Mouse (Mus musculus) limb, embryonic 10.5 days (tissue): ENCODE measurements at regions not wholly inside any gene's neighbourhood (a gene's known extent, or its start where the extent isn't known, plus 50 kb on each side); places are given as distances from the start of the nearest gene placed in this dataset.

Experiments used
- DNase-seq: peaks from one replicate; pipeline ENCODE4 v3.0.0-alpha.2; 2017; ENCODE audit warnings: low spot score
- H3K27ac ChIP-seq: fragments of 300-500 bp; sonication (generic); 2 replicates; pipeline ENCODE4 v1.5.1; 2016; ENCODE audit warnings: mild to moderate bottlenecking
- H3K27me3 ChIP-seq: fragments of 300-500 bp; sonication (generic); 2 replicates; pipeline ENCODE4 v1.6.1; 2016; ENCODE audit warnings: low read depth, mild to moderate bottlenecking; ENCODE audit not compliant: poor library complexity, severe bottlenecking
- H3K36me3 ChIP-seq: fragments of 300-500 bp; sonication (generic); 2 replicates; pipeline ENCODE4 v1.6.1; 2016; ENCODE audit warnings: mild to moderate bottlenecking, moderate library complexity
- H3K4me1 ChIP-seq: fragments of 300-500 bp; sonication (generic); 2 replicates; pipeline ENCODE4 v1.6.1; 2016
- H3K4me3 ChIP-seq: fragments of 300-500 bp; sonication (generic); 2 replicates; pipeline ENCODE4 v1.5.1; 2016; ENCODE audit warnings: mild to moderate bottlenecking, moderate library complexity
- H3K9me3 ChIP-seq: fragments of 300-500 bp; sonication (generic); replicated peaks from 2 replicates; pipeline ENCODE4 v1.6.1; 2016; ENCODE audit warnings: mild to moderate bottlenecking
- WGBS: fragments of 180-500 bp; shearing (Covaris S2); methylation state at CpG from one replicate; pipeline ENCODE4 v1.1.7; 2016; 5-methylcytosine and 5-hydroxymethylcytosine counted together

DNA sequence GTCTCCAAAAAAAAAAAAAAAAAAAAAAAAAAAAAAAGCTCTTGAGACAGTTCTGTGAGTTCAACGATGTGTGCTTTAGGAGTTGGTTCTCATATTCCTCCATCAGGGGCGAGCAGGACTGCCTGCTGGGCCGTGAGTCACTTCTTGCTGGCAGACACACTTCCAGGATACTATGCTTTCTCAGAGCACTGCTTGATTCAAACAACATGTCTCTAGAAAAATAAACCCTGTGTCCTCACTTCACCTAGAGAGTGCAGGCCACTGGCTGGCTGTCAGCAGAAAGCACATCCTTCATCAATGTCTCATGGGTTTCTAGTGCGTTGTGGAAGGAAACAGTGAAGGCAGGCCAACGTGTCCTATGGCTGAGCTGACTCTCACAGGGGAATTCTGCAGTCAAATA is 416.8 kb downstream of the Tns3 start:
- no peaks in the 10 kb centered on the region for H3K9me3 ChIP-seq
- no peak overlapping the region for H3K4me3 ChIP-seq
- H3K27me3 ChIP-seq, result no peaks in the 10 kb centered on the region
- WGBS, result 61% methylated on average over 5 of the region's 5 CpGs
- no peak overlapping the region for H3K27ac ChIP-seq
- H3K4me1 ChIP-seq, result peaks cover 20% of the 10 kb centered on the region
- DNase-seq, result no peak
- no peaks in the 10 kb centered on the region for H3K36me3 ChIP-seq

DNA sequence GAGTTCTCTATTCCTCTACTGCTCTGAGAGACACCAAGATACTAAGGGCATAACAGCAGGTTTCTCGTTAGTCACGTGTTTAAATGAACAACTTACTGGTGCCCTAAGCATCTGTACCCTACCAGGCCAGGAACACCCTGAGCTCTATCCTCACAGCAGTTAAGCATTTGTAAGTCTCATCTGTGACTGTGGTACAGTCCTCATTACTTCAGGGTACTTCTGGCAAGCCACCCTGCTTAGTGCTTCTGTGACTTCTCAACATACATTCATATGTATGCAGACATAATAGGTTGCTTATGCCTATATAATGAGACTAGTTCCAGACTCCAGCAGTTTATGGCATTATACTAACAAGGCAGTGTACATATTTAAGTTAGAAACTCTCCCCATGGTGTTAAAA is 417.3 kb downstream of the Tns3 start:
- Histone ChIP-seq H3K36me3 (no peaks in the 10 kb centered on the region), H3K27ac (no peak overlapping the region)
- 89% methylated on average over 2 of the region's 2 CpGs for WGBS

DNA sequence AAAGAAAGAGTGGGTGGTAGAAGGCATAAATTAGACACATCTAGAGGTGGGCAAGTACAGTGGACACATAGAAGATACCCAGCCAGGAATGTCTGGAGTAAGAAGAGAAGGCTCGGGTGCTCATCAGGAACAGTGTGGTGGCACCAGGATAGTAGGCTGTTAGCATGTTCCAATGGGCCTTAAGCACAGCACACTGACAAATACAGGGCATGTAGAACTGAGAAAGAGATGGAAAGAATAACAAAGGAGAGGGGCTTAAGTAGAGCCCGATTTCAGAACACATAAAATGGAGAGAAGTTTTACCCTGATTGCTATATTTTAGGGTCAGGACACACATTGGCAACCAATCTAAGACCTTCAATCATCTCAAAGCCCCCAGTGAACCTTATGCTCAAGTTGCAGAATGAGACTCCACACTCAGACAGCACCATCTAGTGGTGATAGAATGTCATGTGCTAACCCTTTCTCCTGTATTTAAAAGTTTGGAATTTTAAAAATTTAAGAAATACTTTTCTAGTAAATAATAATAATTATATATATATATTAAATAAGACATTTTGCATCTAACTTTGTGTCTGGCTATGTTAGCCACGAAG is 418.8 kb downstream of the Tns3 start:
- DNase-seq, result no peak
- peaks cover 20% of the 10 kb centered on the region for H3K4me1 ChIP-seq

More for the DNA sequence above, 417.3 kb downstream of the Tns3 start:
- H3K9me3 ChIP-seq, result no peaks in the 10 kb centered on the region
- H3K4me1 ChIP-seq, result peaks cover 20% of the 10 kb centered on the region
- no peak overlapping the region for H3K4me3 ChIP-seq
- DNase-seq, result no peak
- H3K27me3 ChIP-seq, result no peaks in the 10 kb centered on the region

GRCm38 (mm10) chr11:8238498-8238897 is 425.8 kb downstream of the Tns3 start:
- no peaks in the 10 kb centered on the region for H3K27me3 ChIP-seq
- no peaks in the 10 kb centered on the region for H3K4me1 ChIP-seq
- H3K27ac ChIP-seq, result no peak overlapping the region
- no peaks in the 10 kb centered on the region for H3K9me3 ChIP-seq
- 87% methylated on average over 1 of the region's 1 CpGs for WGBS
- no peak for DNase-seq
- no peak overlapping the region for H3K4me3 ChIP-seq
- H3K36me3 ChIP-seq, result no peaks in the 10 kb centered on the region

More for the DNA sequence above, 418.8 kb downstream of the Tns3 start:
- Histone ChIP-seq H3K27me3 (no peaks in the 10 kb centered on the region), H3K4me3 (no peak overlapping the region), H3K9me3 (no peaks in the 10 kb centered on the region), H3K36me3 (no peaks in the 10 kb centered on the region), H3K27ac (no peak overlapping the region)
- 49% methylated on average over 3 of the region's 3 CpGs for WGBS

- Histone ChIP-seq H3K27me3 (no peaks in the 10 kb centered on the region), H3K36me3 (no peaks in the 10 kb centered on the region), H3K4me3 (no peak overlapping the region), H3K27ac (no peak overlapping the region), H3K4me1 (no peaks in the 10 kb centered on the region; the same call in 1 of the 2 replicates), H3K9me3 (no peaks in the 10 kb centered on the region)
- DNase-seq, result no peak
- WGBS, result 60% methylated on average over 4 of the region's 4 CpGs
Observed at GRCm38 (mm10) chr11:8237556-8237955, 426.8 kb downstream of the Tns3 start.

- Histone ChIP-seq H3K4me1 (no peaks in the 10 kb centered on the region; the same call in 1 of the 2 replicates), H3K27ac (no peak overlapping the region), H3K9me3 (no peaks in the 10 kb centered on the region), H3K27me3 (no peaks in the 10 kb centered on the region), H3K36me3 (no peaks in the 10 kb centered on the region), H3K4me3 (no peak overlapping the region)
- whole genome bisulfite sequencing, result 93% methylated on average over 2 of the region's 2 CpGs
- DNase-seq, result no peak
Observed at GRCm38 (mm10) chr11:8236056-8236455, 428.3 kb downstream of the Tns3 start.

DNA sequence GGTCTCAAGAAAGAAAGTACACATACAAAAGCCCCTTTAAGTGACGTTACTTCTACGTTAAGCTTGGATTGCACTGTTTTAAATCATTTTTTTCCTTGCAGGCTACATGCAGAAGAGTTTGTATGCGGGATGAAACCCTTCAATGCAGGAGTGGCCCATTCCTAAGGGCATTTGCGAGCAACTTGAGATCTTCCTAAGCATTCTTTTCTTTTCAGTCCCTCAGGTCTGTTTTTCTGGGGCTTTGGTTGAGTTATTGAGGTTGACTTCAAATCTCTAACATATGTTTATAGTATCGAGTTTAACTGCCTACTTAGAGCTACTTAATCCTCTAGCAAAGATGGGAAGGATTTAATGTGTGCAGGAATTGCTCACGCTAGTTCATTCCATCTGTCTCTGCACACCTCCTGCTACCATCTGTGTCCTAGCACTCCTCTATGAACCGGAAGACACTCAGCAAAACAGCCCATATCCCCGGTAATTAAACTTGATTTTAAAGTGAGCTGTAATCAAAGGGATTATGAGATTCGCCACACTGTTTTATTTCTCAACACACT is 431.6 kb downstream of the Tns3 start:
- no peak for DNase-seq
- whole genome bisulfite sequencing, result 60% methylated on average over 9 of the region's 9 CpGs
- no peak overlapping the region for H3K27ac ChIP-seq
- peaks cover 5% of the 10 kb centered on the region; the same call in 1 of the 2 replicates for H3K4me1 ChIP-seq
- no peaks in the 10 kb centered on the region for H3K36me3 ChIP-seq
- no peak overlapping the region for H3K4me3 ChIP-seq
- H3K9me3 ChIP-seq, result no peaks in the 10 kb centered on the region
- H3K27me3 ChIP-seq, result no peaks in the 10 kb centered on the region

DNA sequence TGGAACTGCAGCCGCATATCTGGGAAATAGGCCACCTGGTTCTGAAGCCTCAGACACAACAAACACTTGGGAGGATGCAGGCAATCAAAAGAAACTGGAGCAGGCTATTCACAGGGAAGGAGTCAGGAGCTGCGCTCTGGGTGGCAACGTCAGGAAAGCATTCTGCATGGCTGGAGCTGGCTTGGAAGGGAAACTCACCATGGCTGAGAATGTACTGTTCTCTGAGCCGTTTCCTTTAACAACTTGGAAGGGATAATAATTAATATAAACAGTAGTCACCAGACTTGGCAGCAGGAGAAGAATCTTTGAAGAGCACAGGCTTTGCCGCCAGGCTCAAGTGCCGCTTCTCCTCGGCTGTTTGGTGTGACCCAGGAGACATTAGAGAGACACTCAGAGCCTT is 434.5 kb downstream of the Tns3 start:
- Histone ChIP-seq H3K36me3 (no peaks in the 10 kb centered on the region), H3K4me3 (no peak overlapping the region), H3K9me3 (no peaks in the 10 kb centered on the region), H3K27ac (no peak overlapping the region), H3K27me3 (no peaks in the 10 kb centered on the region), H3K4me1 (peaks cover 5% of the 10 kb centered on the region; the same call in 1 of the 2 replicates)
- 64% methylated on average over 7 of the region's 7 CpGs for WGBS
- DNase-seq, result no peak

DNA sequence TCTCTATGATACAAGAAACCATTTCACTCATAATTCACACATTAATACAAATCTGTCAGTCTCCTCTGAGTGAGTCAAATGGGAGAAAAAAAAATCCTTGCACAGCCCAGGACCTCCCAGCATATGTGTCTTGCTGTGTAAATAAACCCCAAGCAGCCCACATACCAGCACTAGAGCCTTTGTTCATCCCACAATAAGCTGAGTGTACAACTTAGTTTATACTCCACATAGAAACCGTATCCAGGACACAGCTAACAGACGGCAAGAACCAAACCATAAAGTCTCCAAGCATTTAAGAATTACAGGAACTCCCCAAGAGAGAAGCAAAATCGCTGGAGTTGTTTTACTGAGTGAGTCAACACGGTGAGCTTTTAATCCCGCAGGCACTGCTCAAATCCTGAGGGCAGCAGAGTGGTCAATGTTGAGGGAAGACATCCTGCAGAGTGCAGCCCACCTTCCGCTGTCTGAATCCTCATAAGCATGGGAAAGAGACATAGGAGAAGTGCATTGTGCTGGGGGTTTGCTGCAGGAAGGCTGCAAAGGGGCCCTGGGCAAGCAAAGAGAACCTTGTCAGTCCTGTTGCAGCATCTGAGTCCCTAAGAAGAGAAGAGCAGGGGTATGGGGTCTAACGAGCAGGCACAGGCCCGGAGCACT is 436.4 kb downstream of the Tns3 start:
- no peak overlapping the region for H3K27ac ChIP-seq
- H3K9me3 ChIP-seq, result no peaks in the 10 kb centered on the region
- H3K4me1 ChIP-seq, result peaks cover 5% of the 10 kb centered on the region; the same call in 1 of the 2 replicates
- H3K36me3 ChIP-seq, result no peaks in the 10 kb centered on the region
- no peaks in the 10 kb centered on the region for H3K27me3 ChIP-seq
- H3K4me3 ChIP-seq, result no peak overlapping the region
- no peak for DNase-seq
- WGBS, result 71% methylated on average over 8 of the region's 8 CpGs

DNA sequence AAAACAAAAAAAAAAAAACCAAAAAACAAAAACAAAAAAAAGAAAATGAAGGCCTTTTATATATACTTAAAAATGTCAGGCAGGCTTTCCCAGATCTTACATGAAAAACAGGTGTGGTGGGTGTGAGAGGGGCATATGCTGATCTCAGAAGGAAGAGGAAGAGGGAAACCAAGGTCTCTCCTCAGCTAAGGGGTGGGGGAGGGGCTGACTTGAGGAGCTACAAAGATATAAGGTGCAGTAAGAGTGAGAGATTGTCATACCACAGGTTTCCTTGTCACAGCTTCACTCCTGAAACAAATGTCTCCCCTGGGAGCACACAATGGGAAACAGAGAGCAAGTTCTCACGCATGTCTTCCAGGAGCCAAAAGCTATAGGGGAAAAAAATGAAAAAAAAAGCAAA is 440.0 kb downstream of the Tns3 start:
- H3K36me3 ChIP-seq, result no peaks in the 10 kb centered on the region
- H3K9me3 ChIP-seq, result no peaks in the 10 kb centered on the region
- no peak overlapping the region for H3K27ac ChIP-seq
- no peaks in the 10 kb centered on the region for H3K27me3 ChIP-seq
- peaks cover 22% of the 10 kb centered on the region for H3K4me1 ChIP-seq
- DNase-seq, result no peak
- no peak overlapping the region for H3K4me3 ChIP-seq
- 76% methylated on average over 1 of the region's 1 CpGs for WGBS

DNA sequence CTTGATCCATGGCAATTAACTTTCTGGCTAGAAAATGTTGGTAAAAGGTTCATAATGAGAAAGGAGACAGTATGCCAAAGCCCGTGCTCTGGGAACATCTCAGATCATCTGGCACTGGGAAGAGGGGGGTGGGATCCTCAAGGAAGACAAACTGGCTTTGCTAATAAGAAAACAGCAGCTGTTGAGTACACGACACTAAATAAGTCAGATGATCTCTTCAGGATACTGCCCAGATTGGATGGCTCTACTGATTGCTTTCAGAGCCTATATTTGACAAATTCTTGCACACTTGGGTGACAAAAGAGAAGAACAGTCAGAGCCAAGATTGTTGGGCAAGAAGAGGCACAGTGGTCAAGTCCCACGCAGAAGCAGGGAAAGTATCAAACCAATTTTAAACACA is 443.7 kb downstream of the Tns3 start:
- no peaks in the 10 kb centered on the region for H3K27me3 ChIP-seq
- H3K27ac ChIP-seq, result no peak overlapping the region
- H3K4me3 ChIP-seq, result no peak overlapping the region
- WGBS, result 65% methylated on average over 3 of the region's 3 CpGs
- no peaks in the 10 kb centered on the region for H3K9me3 ChIP-seq
- no peaks in the 10 kb centered on the region for H3K36me3 ChIP-seq
- DNase-seq, result no peak
- H3K4me1 ChIP-seq, result peaks cover 17% of the 10 kb centered on the region

- 54% methylated on average over 6 of the region's 6 CpGs for WGBS
- no peaks in the 10 kb centered on the region for H3K9me3 ChIP-seq
- H3K27ac ChIP-seq, result no peak overlapping the region
- no peak for DNase-seq
- no peaks in the 10 kb centered on the region for H3K36me3 ChIP-seq
- H3K4me1 ChIP-seq, result peaks cover 17% of the 10 kb centered on the region
- no peak overlapping the region for H3K4me3 ChIP-seq
- no peaks in the 10 kb centered on the region for H3K27me3 ChIP-seq
Observed at GRCm38 (mm10) chr11:8219911-8220310, 444.4 kb downstream of the Tns3 start.

DNA sequence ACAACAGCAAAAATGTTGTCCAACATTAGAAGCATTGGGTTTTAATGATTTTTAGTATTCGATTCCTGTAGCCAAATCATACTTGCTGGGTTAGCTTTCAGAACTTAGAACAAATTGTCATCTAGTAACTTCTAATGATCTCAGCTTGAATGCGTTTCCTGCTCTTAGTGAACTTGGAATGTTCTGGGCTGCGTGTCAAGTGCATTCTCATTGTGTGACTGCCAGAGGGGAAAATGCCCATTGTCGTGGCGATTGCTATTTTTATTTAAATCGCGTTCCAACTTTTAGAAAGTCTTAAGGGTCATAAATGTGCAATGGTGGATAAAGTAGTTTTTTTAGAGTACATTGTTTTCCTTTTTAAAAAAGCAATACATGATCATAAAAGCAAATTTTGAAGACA is 448.7 kb downstream of the Tns3 start:
- DNase-seq, result no peak
- 88% methylated on average over 7 of the region's 7 CpGs for WGBS
- no peaks in the 10 kb centered on the region for H3K27me3 ChIP-seq
- H3K9me3 ChIP-seq, result no peaks in the 10 kb centered on the region
- H3K36me3 ChIP-seq, result no peaks in the 10 kb centered on the region
- peaks cover 11% of the 10 kb centered on the region; the same call in 1 of the 2 replicates for H3K4me1 ChIP-seq
- no peak overlapping the region for H3K27ac ChIP-seq
- H3K4me3 ChIP-seq, result no peak overlapping the region
